Mouse (Mus musculus) kidney, embryonic 14.5 days (tissue): ENCODE results near the gene Hyal3. TPM values are rescaled to one million over a fixed set of nuclear protein-coding genes. Genes with fewer than 3 reads are reported as not detected.

Source experiments
- ATAC-seq: fragments of 200-750 bp; cut with Nextera tagmentation; 2 replicates; pipeline ENCODE4 v1.8.0; 2017; ENCODE audit warnings: moderate number of reproducible peaks, mild to moderate bottlenecking, moderate TSS enrichment, moderate library complexity; ENCODE audit not compliant: low FRiP score, low TSS enrichment
- H3K27ac ChIP-seq: fragments of 300-500 bp; sonication (generic); 2 replicates; pipeline ENCODE4 v1.5.1; 2014; ENCODE audit warnings: low read depth, mild to moderate bottlenecking, low read length, moderate library complexity, mixed read lengths
- H3K27me3 ChIP-seq: fragments of 300-500 bp; sonication (generic); 2 replicates; pipeline ENCODE4 v1.6.1; 2014; ENCODE audit warnings: mild to moderate bottlenecking, low read length; ENCODE audit not compliant: control insufficient read depth, insufficient read depth
- H3K36me3 ChIP-seq: fragments of 300-500 bp; sonication (generic); 2 replicates; pipeline ENCODE4 v1.6.1; 2014; ENCODE audit warnings: low read length, mixed read lengths; ENCODE audit not compliant: control insufficient read depth, insufficient read depth
- H3K4me1 ChIP-seq: fragments of 300-500 bp; sonication (generic); 2 replicates; pipeline ENCODE4 v1.6.1; 2014; ENCODE audit warnings: low read length, mixed read lengths; ENCODE audit not compliant: control insufficient read depth, insufficient read depth
- H3K4me2 ChIP-seq: fragments of 300-500 bp; sonication (generic); replicated peaks from 2 replicates; pipeline ENCODE4 v1.6.1; 2014; ENCODE audit warnings: low read depth, mild to moderate bottlenecking, low read length
- H3K4me3 ChIP-seq: fragments of 300-500 bp; sonication (generic); 2 replicates; pipeline ENCODE4 v1.5.1; 2014; ENCODE audit warnings: mild to moderate bottlenecking, low read length
- H3K9ac ChIP-seq: fragments of 300-500 bp; sonication (generic); 2 replicates; pipeline ENCODE4 v1.6.1; 2014; ENCODE audit warnings: low read depth, mild to moderate bottlenecking, low read length, moderate library complexity
- H3K9me3 ChIP-seq: fragments of 300-500 bp; sonication (generic); 2 replicates; pipeline ENCODE4 v1.6.1; 2016; ENCODE audit warnings: low read length; ENCODE audit not compliant: control insufficient read depth
- WGBS: fragments of 180-500 bp; shearing (Covaris S2); extraction: QIAGEN DNeasy Blood & Tissue Kit; methylation state at CpG from one replicate; pipeline ENCODE4 v1.1.7; 2014; 5-methylcytosine and 5-hydroxymethylcytosine counted together
- polyA plus RNA-seq: library from polyadenylated mRNA; unstranded; fragments of >200 nt; fragmentation: Nextera tagmentation; extraction: Ambion mirVana; gene quantifications from 2 replicates; pipeline ENCODE4 v1.2.1, GENCODE M21; 2014

The Hyal3 gene
- polyA plus RNA-seq, 1 experiment from 2014 or later: 0.84 TPM

DNA sequence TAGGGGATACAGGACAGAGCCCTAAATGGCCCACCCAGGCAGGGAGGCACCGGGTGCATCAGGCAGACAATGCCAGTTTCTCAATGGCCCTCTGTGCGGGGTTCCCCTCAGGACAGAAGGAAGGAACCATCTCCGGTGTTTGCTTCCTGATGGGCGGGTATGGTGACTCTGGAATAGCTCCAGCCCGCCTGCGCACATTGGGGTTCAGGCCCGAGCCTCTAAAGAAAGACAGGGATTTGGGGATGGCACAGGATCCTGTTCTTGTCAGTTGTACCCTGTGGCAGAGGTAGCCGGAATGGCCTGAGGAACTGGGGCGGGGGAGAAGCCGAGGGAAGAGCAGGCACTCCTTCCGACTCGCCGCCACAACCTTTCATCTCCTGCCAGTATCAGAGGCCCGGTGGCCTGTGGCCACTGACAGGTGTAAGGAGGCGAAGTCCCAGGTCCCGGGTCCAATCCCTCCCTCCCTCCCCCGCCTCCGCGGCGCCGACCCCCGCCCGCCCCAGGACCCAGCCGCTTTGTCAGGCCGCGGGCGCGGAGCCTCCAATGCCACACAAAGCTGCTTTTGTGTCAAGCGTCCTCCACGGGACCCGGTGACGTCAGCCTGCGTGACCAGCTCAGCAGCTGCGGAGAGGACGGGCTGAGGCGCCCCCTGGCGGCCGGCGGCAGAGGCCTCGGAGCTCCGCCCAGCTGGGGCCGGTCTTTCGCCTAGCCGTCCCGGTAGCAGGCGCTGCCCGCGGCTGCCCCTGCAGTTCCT, 31.8 kb downstream of the Hyal3 start:
- peak; percentile 93 for ATAC-seq
- Histone ChIP-seq H3K4me2 (peak overlapping the region; percentile 77), H3K27ac (peak overlapping the region; percentile 88), H3K9ac (peak overlapping the region; percentile 69), H3K9me3 (no peaks in the 10 kb centered on the region), H3K36me3 (peaks cover 35% of the 10 kb centered on the region), H3K4me1 (peaks cover 28% of the 10 kb centered on the region), H3K4me3 (peak overlapping the region; percentile 38), H3K27me3 (no peaks in the 10 kb centered on the region)
- 4% methylated on average over 42 of the region's 48 CpGs for WGBS

DNA sequence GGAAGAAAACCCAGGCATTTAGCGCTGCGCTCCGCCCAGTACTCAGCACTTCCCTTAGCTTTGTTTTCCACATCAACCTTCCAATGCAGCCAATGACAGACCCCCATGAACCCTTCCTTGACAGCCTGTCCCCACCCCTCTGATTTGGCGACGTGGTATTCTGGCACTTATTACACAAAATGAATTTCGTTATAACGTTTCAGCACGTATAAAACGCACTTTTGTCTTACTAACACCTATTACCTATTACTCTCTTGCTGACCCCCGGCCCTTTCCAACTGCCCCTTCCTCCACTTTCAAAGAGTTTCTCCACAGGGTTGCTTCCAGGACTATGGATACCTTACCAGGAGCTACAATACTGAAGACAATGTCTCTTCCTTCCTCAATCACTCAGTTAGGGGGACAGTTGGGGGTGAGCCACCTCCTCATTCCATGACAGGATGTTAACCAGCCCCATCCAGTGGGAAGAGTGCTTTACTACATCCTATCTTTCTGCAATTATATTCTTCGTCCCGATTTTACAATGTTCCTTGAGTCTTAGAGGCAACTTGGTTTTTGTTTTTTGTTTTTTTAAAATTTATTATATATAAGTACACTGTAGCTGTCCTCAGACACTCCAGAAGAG, 32.4 kb downstream of the Hyal3 start:
- H3K9ac ChIP-seq: peak overlapping the region; percentile 29; the same call in 1 of the 2 replicates
- peaks cover 40% of the 10 kb centered on the region for H3K36me3 ChIP-seq
- 8% methylated on average over 12 of the region's 12 CpGs for WGBS

DNA sequence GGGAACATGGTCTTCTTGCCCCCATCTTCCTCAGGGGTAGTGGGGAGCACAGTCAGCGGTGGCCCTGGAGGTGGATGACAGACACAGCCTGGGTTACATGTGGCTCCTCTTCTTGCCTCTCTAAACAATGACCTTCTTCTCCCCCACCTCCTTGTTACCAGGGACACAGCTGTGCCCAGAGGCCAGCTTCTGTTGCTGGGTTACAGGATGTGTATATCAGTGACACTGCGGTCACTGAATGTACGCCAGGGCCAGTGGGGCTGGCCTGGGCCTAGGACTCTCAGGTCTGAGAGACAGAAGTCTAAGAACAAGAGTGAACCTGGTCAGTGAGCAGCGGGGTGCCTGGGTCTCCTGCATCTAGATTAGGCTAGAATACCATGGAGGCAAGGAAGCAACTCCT, 34.4 kb downstream of the Hyal3 start:
- Histone ChIP-seq H3K4me1 (peaks cover 10% of the 10 kb centered on the region), H3K27me3 (no peaks in the 10 kb centered on the region), H3K9ac (no peak overlapping the region), H3K4me3 (no peak overlapping the region), H3K9me3 (no peaks in the 10 kb centered on the region), H3K4me2 (no peak overlapping the region), H3K36me3 (peaks cover 60% of the 10 kb centered on the region), H3K27ac (no peak overlapping the region)
- no peak for ATAC-seq
- 81% methylated on average over 4 of the region's 4 CpGs for WGBS

More for the DNA sequence above, 32.4 kb downstream of the Hyal3 start:
- Histone ChIP-seq H3K27ac (peak overlapping the region; percentile 68), H3K9me3 (no peaks in the 10 kb centered on the region), H3K4me1 (peaks cover 21% of the 10 kb centered on the region), H3K4me3 (peak overlapping the region; percentile 38), H3K27me3 (no peaks in the 10 kb centered on the region), H3K4me2 (peak overlapping the region; percentile 77)
- peak; percentile 9 for ATAC-seq

- H3K9ac ChIP-seq: no peak overlapping the region
Measured at GRCm38 (mm10) chr9:107617461-107617860, 36.8 kb downstream of the Hyal3 start.

GRCm38 (mm10) chr9:107618098-107618497, 37.5 kb downstream of the Hyal3 start:
- no peak overlapping the region for H3K4me2 ChIP-seq
- H3K27ac ChIP-seq: peak overlapping the region; percentile 68; the same call in 1 of the 2 replicates
- H3K27me3 ChIP-seq: no peaks in the 10 kb centered on the region
- H3K9ac ChIP-seq: no peak overlapping the region
- WGBS: 86% methylated on average over 6 of the region's 6 CpGs
- no peak overlapping the region for H3K4me3 ChIP-seq
- no peaks in the 10 kb centered on the region for H3K9me3 ChIP-seq
- ATAC-seq: no peak
- peaks cover 6% of the 10 kb centered on the region for H3K4me1 ChIP-seq
- peaks cover 71% of the 10 kb centered on the region for H3K36me3 ChIP-seq

More at GRCm38 (mm10) chr9:107617461-107617860, 36.8 kb downstream of the Hyal3 start:
- 83% methylated on average over 2 of the region's 2 CpGs for WGBS
- Histone ChIP-seq H3K4me1 (peaks cover 6% of the 10 kb centered on the region), H3K27ac (no peak overlapping the region), H3K36me3 (peaks cover 71% of the 10 kb centered on the region), H3K4me2 (no peak overlapping the region), H3K27me3 (no peaks in the 10 kb centered on the region), H3K4me3 (no peak overlapping the region), H3K9me3 (no peaks in the 10 kb centered on the region)
- no peak for ATAC-seq

DNA sequence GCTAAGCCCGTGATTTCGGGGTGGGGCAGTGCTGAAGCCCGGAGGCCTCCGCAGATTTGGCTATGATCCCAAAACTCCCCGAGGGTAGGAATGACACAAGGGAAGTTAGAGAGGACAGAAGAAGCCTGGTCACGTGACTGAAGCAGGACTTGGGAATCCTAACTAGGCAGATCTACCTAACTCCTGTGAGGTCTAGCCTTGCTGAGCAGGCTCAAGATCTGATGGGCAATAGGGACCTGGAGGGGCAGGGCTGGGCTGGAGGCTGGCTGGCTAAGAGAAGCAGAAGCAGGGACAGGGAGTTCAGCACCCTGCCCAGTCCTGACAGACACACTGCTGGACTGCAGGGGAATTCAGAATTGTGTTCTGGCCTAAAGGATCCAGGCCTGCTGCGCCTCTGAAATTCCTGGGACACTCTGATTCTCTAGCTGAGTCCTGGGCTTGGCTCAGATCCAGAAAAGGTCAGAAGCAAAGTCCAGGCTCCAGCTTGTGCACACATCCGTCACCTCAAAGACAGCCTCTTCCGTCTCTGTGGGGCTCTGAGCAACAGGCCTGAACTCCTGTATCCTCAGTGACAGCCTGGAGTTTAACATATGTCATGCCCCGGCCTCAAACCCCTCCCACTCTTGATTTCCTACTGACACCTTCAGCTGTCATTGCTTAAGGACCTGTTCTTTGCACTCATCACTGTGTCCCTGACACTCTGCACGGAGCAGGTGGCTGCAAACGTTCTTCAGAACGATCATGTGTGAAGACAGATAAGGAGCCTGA, 38.3 kb downstream of the Hyal3 start:
- H3K27me3 ChIP-seq: no peaks in the 10 kb centered on the region
- peaks cover 6% of the 10 kb centered on the region for H3K4me1 ChIP-seq
- no peak overlapping the region for H3K9ac ChIP-seq
- H3K9me3 ChIP-seq: no peaks in the 10 kb centered on the region
- 49% methylated on average over 13 of the region's 13 CpGs for WGBS
- no peak overlapping the region for H3K4me3 ChIP-seq
- peaks cover 73% of the 10 kb centered on the region for H3K36me3 ChIP-seq
- H3K4me2 ChIP-seq: no peak overlapping the region
- peak; percentile 65 for ATAC-seq
- peak overlapping the region; percentile 68; the same call in 1 of the 2 replicates for H3K27ac ChIP-seq

DNA sequence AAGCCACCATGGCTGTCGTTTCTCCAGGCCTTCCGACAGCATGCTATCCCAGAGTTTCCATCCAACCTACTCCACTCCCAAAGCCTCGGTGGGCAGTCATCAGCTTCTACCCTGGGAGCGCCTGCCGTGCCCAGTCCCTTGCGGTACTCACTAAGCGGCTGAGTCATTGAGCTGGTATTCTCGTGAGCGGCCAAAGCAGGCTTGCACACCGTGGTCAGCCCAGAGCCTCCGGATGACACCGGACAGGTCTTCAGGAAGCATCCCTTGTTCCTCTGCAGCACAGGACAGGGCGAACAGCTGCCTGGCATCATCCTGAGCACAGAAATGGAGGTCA, 38.9 kb downstream of the Hyal3 start:
- no peak for ATAC-seq
- peaks cover 73% of the 10 kb centered on the region for H3K36me3 ChIP-seq

GRCm38 (mm10) chr9:107620954-107621353, 40.3 kb downstream of the Hyal3 start:
- Histone ChIP-seq H3K4me1 (peaks cover 6% of the 10 kb centered on the region), H3K36me3 (peaks cover 71% of the 10 kb centered on the region), H3K9me3 (no peaks in the 10 kb centered on the region), H3K27ac (no peak overlapping the region), H3K27me3 (no peaks in the 10 kb centered on the region), H3K4me2 (no peak overlapping the region), H3K9ac (no peak overlapping the region), H3K4me3 (no peak overlapping the region)
- ATAC-seq: no peak

More for the DNA sequence above, 38.9 kb downstream of the Hyal3 start:
- no peaks in the 10 kb centered on the region for H3K9me3 ChIP-seq
- H3K4me3 ChIP-seq: no peak overlapping the region
- H3K4me2 ChIP-seq: no peak overlapping the region
- WGBS: 77% methylated on average over 13 of the region's 13 CpGs
- H3K4me1 ChIP-seq: peaks cover 6% of the 10 kb centered on the region
- H3K9ac ChIP-seq: no peak overlapping the region
- H3K27me3 ChIP-seq: no peaks in the 10 kb centered on the region
- H3K27ac ChIP-seq: no peak overlapping the region; the same call in 1 of the 2 replicates
